Mouse (Mus musculus): Measurements from ENCODE around the gene Chmp1a.

DNA sequence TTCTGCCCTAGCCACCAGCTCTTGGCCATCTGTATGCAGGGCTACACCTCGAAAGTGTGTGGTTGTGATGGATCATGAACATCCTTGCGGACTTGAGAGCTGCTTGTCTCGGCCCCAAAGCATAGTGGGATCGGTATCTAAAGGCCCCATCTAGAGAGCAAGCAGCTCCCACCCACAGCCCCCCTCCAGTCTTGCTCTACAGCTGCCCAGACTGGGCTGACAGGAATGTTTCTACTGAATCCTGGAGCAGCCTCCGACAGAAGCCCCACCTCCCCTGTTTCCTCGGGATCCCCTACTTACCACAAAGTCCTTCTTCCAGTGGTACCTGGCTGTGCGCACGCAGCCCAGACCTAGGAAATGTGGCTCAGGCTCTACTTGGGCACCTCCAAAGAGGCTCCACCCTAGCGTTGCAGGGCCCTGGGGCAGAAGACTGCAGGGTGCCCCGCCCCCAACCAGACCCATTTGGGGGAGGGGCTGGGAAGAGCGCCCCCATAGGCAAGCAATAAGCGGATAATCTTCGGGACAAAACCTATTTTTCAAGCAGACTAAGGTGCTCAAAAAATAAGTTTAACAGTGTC is 54.6 kb downstream of the Chmp1a start, which contains the start of gene Sult5a1:
- no peak for TF ChIP-seq CTCF (IDR thresholded peaks at IDR 0.05; ENCODE audit: control insufficient read depth, insufficient read depth, insufficient replicate concordance, low read depth, low read length)
- TF ChIP-seq POLR2A (IDR thresholded peaks at IDR 0.05; ENCODE audit: control insufficient read depth, low read depth, low read length): no peak

Data from testis, adult 2 months (tissue).